Mouse (Mus musculus) spleen, adult 2 months (tissue): ENCODE measurements around the gene Cpne5.

Source experiments
- CTCF ChIP-seq: fragments of 200-500 bp; IDR thresholded peaks from 2 replicates; pipeline ENCODE4 v1.5.1; 2011; ENCODE audit warnings: mild to moderate bottlenecking, inconsistent platforms; ENCODE audit not compliant: insufficient read depth, insufficient read length, insufficient replicate concordance; ENCODE audit errors: extremely low read depth
- POLR2A ChIP-seq: fragments of 200-500 bp; IDR thresholded peaks from 2 replicates; pipeline ENCODE4 v1.6.1; 2011; ENCODE audit warnings: low read depth, low read length, inconsistent platforms

- TF ChIP-seq POLR2A (no peak), CTCF (no peak)
Measured at GRCm38 (mm10) chr17:29159320-29159719, 78.6 kb downstream of the Cpne5 start.
